In genomic region chr11:5519681-5520080, GRCm38 (mm10) we compare ENCODE assay signal across 11 mouse cellular contexts. TPM values are rescaled to one million over a fixed set of nuclear protein-coding genes. Genes with fewer than 3 reads are reported as not detected.
A peak's percentile ranks its signal among the peaks of the same experiment; 100 is the strongest.
DNase-seq lines count a peak whose midpoint lies in the region; ATAC-seq lines count a peak whose summit lies in the region.
"Had no signal": no experiment of that assay in that cellular context is flagged by ENCODE, and none has a peak within 500 bp of the region (broad histone marks: within the 10 kb centered on the region; RNA-seq: fewer than 3 reads in every experiment).

No protein-coding gene starts in this region.

- WGBS in lung, embryonic 15.5 days, result 84% methylated on average over 3 of the region's 3 CpGs
- WGBS in limb, embryonic 12.5 days, result 62% methylated on average over 3 of the region's 3 CpGs
- WGBS in neural tube, embryonic 15.5 days, result 81% methylated on average over 3 of the region's 3 CpGs

- no peaks in the 10 kb centered on the region for H3K27me3 ChIP-seq in lung, embryonic 15.5 days
- H3K27me3 ChIP-seq in limb, embryonic 12.5 days, result no peaks in the 10 kb centered on the region
- H3K27me3 ChIP-seq in neural tube, embryonic 15.5 days (replicated peaks), result no peaks in the 10 kb centered on the region

- peaks cover 23% of the 10 kb centered on the region for H3K36me3 ChIP-seq in lung, embryonic 15.5 days
- peaks cover 24% of the 10 kb centered on the region for H3K36me3 ChIP-seq in limb, embryonic 12.5 days
- H3K36me3 ChIP-seq in neural tube, embryonic 15.5 days, result peaks cover 20% of the 10 kb centered on the region

- peak overlapping the region; percentile 76; the same call in 1 of the 2 replicates for H3K4me2 ChIP-seq in lung, embryonic 15.5 days
- H3K4me2 ChIP-seq in limb, embryonic 12.5 days, result no peak overlapping the region
- H3K4me2 ChIP-seq in neural tube, embryonic 15.5 days, result 0 out of 2 replicates have a peak overlapping the region, but pooled peaks have one; percentile 72

- H3K4me1 ChIP-seq in lung, embryonic 15.5 days, result peaks cover 23% of the 10 kb centered on the region
- H3K4me1 ChIP-seq in limb, embryonic 12.5 days (replicated peaks), result peaks cover 16% of the 10 kb centered on the region
- H3K4me1 ChIP-seq in neural tube, embryonic 15.5 days, result peaks cover 32% of the 10 kb centered on the region

- peak; percentile 93 for DNase-seq in heart, adult 11 months
- DNase-seq in heart, postnatal 4 days, result no peak
- no peak for DNase-seq in lung, postnatal 10 days
- no peak for DNase-seq in urinary bladder, adult 2 months (ENCODE audit: low spot score)
- DNase-seq in adrenal gland, adult (ENCODE audit: inconsistent age in 2 of 2, low spot score in 1 of 2), result no peak
- DNase-seq: cerebellum, adult 9-11 months; kidney, postnatal 36 days had no signal

- H3K4me3 ChIP-seq in lung, embryonic 15.5 days, result no peak overlapping the region
- peak overlapping the region; percentile 98; the same call in 1 of the 2 replicates for H3K4me3 ChIP-seq in limb, embryonic 12.5 days (replicated peaks)
- no peak overlapping the region for H3K4me3 ChIP-seq in neural tube, embryonic 15.5 days (replicated peaks)

- ATAC-seq in lung, embryonic 15.5 days (ENCODE audit: borderline replicate concordance, extremely low read depth, low FRiP score, low TSS enrichment), result no peak
- ATAC-seq in limb, embryonic 12.5 days (ENCODE audit: insufficient number of reproducible peaks, insufficient read depth, low FRiP score, low TSS enrichment, low read depth), result no peak
- no peak for ATAC-seq in neural tube, embryonic 15.5 days (ENCODE audit: low FRiP score)

- H3K9me3 ChIP-seq in lung, embryonic 15.5 days, result no peaks in the 10 kb centered on the region
- H3K9me3 ChIP-seq in limb, embryonic 12.5 days, result no peaks in the 10 kb centered on the region
- no peaks in the 10 kb centered on the region for H3K9me3 ChIP-seq in neural tube, embryonic 15.5 days (replicated peaks)

- peak overlapping the region; percentile 94 for H3K27ac ChIP-seq in lung, embryonic 15.5 days
- H3K27ac ChIP-seq in limb, embryonic 12.5 days, result no peak overlapping the region
- no peak overlapping the region for H3K27ac ChIP-seq in neural tube, embryonic 15.5 days (replicated peaks)

- H3K9ac ChIP-seq in lung, embryonic 15.5 days, result 0 out of 2 replicates have a peak overlapping the region, but pooled peaks have one; percentile 58
- H3K9ac ChIP-seq in limb, embryonic 12.5 days (replicated peaks), result no peak overlapping the region
- no peak overlapping the region for H3K9ac ChIP-seq in neural tube, embryonic 15.5 days (replicated peaks)

RNA-seq across cellular contexts. Expression of gene Xbp1, which starts 0.8 kb away (rescaled TPM):
- total RNA-seq in heart, postnatal 4 days (2021), result 10 to 100 TPM; 51.2 to 65.4 TPM
- 211 and 229 TPM in 2 replicates for polyA plus RNA-seq in lung, embryonic 15.5 days (2015; fragmentation: Nextera tagmentation; extraction: Ambion mirVana)
- polyA plus RNA-seq in limb, embryonic 12.5 days (2016; fragmentation: Nextera tagmentation; extraction: Ambion mirVana), result 127 and 136 TPM in 2 replicates
- polyA plus RNA-seq in neural tube, embryonic 15.5 days (2015; fragmentation: Nextera tagmentation; extraction: Ambion mirVana), result 154 and 184 TPM in 2 replicates
- polyA plus RNA-seq in urinary bladder, adult 2 months (2012; rRNA removed), result 87.8 and 89.4 TPM in 2 replicates

RNA-seq across cellular contexts. Expression of gene Ccdc117, which starts 22.3 kb away (rescaled TPM):
- 10 to 100 TPM; 11.3 to 14.1 TPM for total RNA-seq in heart, postnatal 4 days (2021)
- 20.8 and 22.3 TPM in 2 replicates for polyA plus RNA-seq in lung, embryonic 15.5 days (2015; fragmentation: Nextera tagmentation; extraction: Ambion mirVana)
- 30.1 and 33.0 TPM in 2 replicates for polyA plus RNA-seq in limb, embryonic 12.5 days (2016; fragmentation: Nextera tagmentation; extraction: Ambion mirVana)
- polyA plus RNA-seq in neural tube, embryonic 15.5 days (2015; fragmentation: Nextera tagmentation; extraction: Ambion mirVana), result 11.2 and 13.0 TPM in 2 replicates
- polyA plus RNA-seq in urinary bladder, adult 2 months (2012; rRNA removed), result 12.8 and 13.5 TPM in 2 replicates

RNA-seq across cellular contexts. Expression of gene Ankrd36, which starts 49.8 kb away (rescaled TPM):
- not detected for total RNA-seq in heart, postnatal 4 days (2021)
- 0.09 TPM in 1 of 2 replicates, not detected in the other for polyA plus RNA-seq in lung, embryonic 15.5 days (2015; fragmentation: Nextera tagmentation; extraction: Ambion mirVana)
- not detected in 2 replicates for polyA plus RNA-seq in limb, embryonic 12.5 days (2016; fragmentation: Nextera tagmentation; extraction: Ambion mirVana)
- not detected in 2 replicates for polyA plus RNA-seq in neural tube, embryonic 15.5 days (2015; fragmentation: Nextera tagmentation; extraction: Ambion mirVana)
- polyA plus RNA-seq in urinary bladder, adult 2 months (2012; rRNA removed), result not detected in 2 replicates
- polyA plus RNA-seq: lung, postnatal 0 days had no signal
